Mouse (Mus musculus): ENCODE results near the gene Slc2a8.

Gene Slc2a8

GRCm38 (mm10) chr2:32928947-32929829 is 52.7 kb downstream of the Slc2a8 start:
- no peak for DNase-seq (ENCODE audit: low spot score)

GRCm38 (mm10) chr2:32928235-32928946 is 53.5 kb downstream of the Slc2a8 start:
- DNase-seq (ENCODE audit: low spot score), result no peak

DNA sequence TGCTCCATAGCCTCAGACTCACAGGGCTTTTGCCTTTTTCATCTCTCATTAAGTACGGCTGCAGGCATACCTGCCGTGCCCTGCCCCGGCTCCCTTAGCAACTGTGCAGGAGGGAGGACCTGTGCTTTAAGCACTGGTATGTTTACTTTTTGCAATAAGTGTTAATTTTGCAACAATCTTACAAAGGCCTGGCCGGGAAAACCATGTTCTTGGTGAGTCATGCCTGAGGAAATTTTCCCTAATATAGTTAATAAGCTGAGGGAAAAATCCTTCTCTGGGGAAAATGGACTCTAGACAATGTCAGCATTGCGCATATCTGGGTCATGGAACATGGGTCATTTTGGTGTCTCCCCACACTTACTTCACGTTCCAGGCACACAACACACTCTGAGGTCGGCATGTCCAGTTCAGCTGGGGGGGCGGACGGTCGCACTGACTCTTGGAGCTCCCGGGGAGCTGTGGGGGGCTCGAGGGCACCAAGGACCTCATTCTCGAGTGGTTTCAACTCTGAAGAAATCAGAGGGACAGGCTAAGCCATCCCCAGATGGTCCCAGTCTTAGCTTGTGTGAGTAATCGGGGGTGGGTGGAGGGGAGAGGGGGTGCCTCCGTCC is 54.2 kb downstream of the Slc2a8 start:
- DNase-seq (ENCODE audit: low spot score), result no peak

- no peak for DNase-seq (ENCODE audit: low spot score)
Measured at GRCm38 (mm10) chr2:32926330-32927075, 55.4 kb downstream of the Slc2a8 start.

- DNase-seq (ENCODE audit: low spot score), result no peak
Measured at GRCm38 (mm10) chr2:32924306-32924844, 57.5 kb downstream of the Slc2a8 start.

- no peak for DNase-seq (ENCODE audit: low spot score)
Measured at GRCm38 (mm10) chr2:32923551-32924250, 58.2 kb downstream of the Slc2a8 start.
